Mouse (Mus musculus) right cerebral cortex, adult 2 months (tissue): ENCODE measurements around the gene Adamts10.

Experiments used
- DNase-seq, 2 experiments: peaks; one replicate each; pipeline ENCODE4 v3.0.0; 2021 to 2022; ENCODE audit warnings: low spot score in 2 of 2

Adamts10 gene

DNA sequence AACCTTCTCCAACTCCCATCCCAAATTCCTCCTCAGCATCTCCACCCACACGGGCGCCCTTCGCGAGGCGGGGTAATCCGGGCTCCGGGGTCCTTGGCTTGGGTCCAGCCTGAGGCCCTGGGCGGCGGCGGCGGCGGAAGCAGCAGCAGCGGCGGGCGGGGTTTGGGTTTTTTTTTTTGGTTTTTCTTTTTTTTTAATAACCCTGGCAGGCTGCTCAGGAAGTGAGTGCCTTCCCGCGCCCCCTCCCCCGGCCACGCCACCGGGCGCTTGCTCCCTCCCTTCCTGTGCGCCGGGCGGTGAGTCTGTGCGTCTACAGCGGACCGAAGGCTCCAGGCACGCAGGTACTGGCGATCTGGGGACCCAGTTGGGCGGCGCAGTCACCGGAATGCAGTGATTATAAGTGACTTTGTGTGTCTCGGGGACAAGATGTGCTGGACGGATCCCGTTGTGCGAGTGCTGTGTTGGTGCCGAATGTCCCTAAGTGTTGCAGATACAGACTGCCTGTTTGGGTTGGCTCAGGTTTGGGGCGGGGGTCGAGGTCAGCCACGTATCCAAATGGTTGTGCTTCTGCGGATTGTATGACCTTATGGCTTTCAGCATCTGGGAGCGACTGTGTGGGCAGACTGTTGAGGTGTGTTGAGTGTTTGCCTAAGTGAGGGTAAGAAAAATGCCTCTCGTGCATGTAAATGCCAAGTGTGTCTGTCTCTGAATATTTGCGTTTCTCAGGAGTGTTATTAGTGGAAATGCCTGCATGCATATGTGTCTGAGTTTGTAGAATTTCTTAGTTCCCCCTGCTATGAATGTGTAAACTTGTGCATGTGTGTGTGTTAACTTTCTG, at the start of gene Adamts10:
TSS of gene Adamts10 (plus strand) at position 287 of the 838 bp plus-strand sequence.
- peak; percentile 47 to 57 for DNase-seq

GRCm38 (mm10) chr17:33484020-33484419, 40.0 kb upstream of the Adamts10 start:
- no peak for DNase-seq

DNA sequence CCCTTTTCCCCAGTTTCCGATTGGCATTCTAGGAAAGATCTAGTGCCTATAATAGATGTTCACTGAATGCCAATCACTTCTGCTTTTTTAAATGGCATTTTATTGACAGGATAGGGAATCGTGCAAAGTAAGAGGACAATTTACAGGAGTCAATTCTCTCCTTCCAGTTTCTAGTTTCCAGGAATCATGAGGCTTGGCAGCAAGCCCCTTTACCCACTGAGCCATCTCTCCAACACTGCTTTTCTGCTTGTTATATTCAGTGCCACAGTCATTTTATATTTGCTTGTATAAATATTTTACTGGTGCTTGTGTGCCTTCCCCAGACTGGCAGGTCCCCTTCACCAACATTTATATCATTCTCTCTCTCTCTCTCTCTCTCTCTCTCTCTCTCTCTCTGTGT, 36.8 kb upstream of the Adamts10 start:
- no peak for DNase-seq

GRCm38 (mm10) chr17:33487652-33488051, 36.4 kb upstream of the Adamts10 start:
- DNase-seq: no peak

DNA sequence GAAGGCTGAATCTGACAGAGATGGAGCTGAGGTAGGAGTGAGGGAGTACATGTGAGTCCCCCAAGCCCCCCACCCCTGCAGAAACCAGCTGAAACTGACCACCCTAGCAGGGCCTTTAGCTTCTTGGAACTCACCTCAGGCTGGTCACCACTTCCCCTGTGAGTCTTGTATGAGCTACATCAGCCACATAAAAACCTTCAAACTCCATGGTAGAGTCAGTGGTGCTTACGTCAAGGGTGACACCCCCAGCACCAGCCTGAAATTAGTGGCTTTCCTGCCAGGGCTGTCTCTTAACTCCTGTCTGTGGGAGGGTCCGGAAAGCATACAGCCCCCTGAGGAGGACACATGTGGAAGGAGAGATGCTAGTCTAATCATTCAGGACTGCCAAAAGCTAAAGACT, 32.6 kb upstream of the Adamts10 start:
- DNase-seq: no peak

- no peak for DNase-seq
Observed at GRCm38 (mm10) chr17:33493065-33493464, 30.9 kb upstream of the Adamts10 start.

- no peak for DNase-seq
Observed at GRCm38 (mm10) chr17:33494586-33494985, 29.4 kb upstream of the Adamts10 start.

GRCm38 (mm10) chr17:33498918-33499317, 25.1 kb upstream of the Adamts10 start:
- no peak for DNase-seq

DNA sequence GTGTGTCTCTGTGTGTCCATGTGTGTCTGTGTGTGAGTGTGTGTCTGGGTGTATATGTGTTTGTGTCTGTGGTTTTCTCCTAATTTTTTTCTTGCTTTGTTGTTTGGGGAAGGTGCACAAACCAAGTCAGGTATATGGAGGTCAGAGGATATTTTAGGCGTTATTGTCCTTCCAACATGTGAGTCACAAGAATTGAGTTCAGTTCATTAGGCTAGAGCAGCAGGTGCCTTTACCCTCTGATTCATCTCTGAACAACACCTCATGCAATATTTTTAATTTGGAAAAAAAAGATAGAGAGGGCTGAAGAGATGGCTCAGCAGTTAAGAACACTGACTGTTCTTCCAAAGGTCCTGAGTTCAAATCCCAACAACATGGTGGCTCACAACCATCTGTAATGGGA, 15.6 kb upstream of the Adamts10 start:
- no peak for DNase-seq

- DNase-seq: no peak
Observed at GRCm38 (mm10) chr17:33510172-33510571, 13.8 kb upstream of the Adamts10 start.

GRCm38 (mm10) chr17:33512441-33513415, 11.3 kb upstream of the Adamts10 start:
- no peak for DNase-seq

DNA sequence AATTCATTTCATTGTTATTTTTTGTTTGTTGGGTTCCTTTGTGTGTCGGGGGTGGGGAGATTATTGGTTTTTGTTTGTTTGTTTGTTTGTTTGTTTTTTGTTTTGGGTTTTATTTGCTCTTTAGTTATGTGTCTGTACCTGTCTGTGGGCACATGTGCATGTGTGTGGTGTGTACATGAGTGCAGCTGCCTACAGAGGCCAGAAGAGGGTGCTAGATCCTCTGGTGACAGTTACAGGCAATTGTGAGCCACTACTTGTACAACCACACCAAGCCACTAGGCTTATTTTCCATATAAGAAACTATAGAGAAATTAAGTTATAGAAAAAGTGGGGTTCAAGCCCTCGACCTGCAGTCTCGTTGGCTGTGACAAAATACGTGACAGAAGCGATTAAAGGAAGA, 10.1 kb upstream of the Adamts10 start:
- no peak for DNase-seq

- DNase-seq: no peak
Observed at GRCm38 (mm10) chr17:33520366-33520765, 3.6 kb upstream of the Adamts10 start.

DNA sequence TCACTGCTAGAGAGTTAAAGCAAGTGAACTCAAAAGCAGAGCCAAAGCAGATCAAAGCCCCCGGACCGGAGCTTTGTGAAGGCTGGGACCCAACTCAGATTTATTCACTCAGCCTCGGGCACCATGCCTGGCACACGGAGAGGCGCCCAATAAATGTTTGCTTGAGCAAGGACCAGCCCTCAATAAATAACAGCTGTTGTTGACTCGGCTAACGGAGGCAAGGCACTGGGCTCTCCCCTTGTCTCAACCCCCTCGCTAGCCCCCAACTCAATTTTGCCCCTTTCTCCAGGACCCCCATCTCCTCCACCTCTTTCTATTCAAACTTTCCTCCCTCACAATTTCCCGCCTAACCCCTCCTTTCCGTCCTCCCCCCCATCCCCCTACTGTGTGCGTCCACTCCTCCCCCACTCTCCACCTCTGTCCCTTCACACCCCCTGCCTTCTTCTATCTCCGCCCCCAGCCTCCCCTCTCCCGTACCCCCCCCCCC, 530 bp upstream of the Adamts10 start:
- peak in 1 of 2 experiments; percentile 6 for DNase-seq

GRCm38 (mm10) chr17:33524806-33525373, 886 bp downstream of the Adamts10 start:
- DNase-seq: peak in 1 of 2 experiments; percentile 12

DNA sequence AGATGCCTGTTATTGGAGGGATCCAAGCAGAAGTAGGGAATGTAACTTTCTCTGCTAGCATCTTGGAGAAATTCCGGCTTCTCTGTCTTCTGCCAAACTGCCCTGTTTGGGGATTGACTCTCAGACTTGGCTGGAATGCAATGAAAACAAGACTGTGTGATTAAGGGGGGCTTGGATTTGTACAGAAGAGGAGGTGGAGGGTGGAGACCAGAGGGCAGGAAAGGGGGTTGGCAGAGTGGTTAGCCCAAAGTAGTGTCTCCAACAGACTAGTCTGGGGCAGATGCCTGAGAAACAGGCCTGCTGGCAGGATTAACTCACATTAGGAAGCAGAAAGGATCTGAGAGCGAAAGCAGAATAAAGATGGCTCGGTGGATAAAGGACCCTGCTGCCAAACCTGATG, 2.5 kb downstream of the Adamts10 start:
- DNase-seq: no peak

- DNase-seq: peak; percentile 44 to 53
Observed at GRCm38 (mm10) chr17:33539106-33539675, 15.2 kb downstream of the Adamts10 start.

DNA sequence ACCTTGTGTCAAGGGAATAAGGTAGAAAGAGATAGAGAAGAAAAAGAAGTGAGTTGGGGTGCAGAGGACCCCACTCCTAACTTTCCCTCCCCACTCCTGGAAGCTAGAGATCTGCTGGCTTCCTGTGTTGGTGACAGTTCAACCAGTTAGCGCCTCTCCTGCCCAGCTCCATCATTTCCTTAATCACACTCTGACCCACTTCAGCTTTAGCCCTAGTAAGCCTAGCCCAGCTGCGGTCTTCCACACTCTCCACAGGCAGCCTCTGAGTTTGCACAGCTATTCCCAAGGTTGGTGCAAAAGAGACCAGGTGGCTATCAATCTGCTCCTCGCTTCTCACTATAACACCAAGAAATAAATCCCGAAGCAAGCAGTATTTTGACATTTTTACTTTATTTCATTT, 15.9 kb downstream of the Adamts10 start:
- no peak for DNase-seq

GRCm38 (mm10) chr17:33549212-33549611, 25.2 kb downstream of the Adamts10 start:
- DNase-seq: no peak

GRCm38 (mm10) chr17:33550388-33550787, 26.4 kb downstream of the Adamts10 start:
- DNase-seq: no peak

- no peak for DNase-seq
Observed at GRCm38 (mm10) chr17:33552113-33552512, 28.1 kb downstream of the Adamts10 start.

GRCm38 (mm10) chr17:33552964-33553363, 29.0 kb downstream of the Adamts10 start:
- no peak for DNase-seq
